Mouse (Mus musculus) heart, embryonic 12.5 days (tissue): ENCODE measurements around the gene Parva. TPM values are rescaled to one million over a fixed set of nuclear protein-coding genes. Genes with fewer than 3 reads are reported as not detected.

Source experiments
- ATAC-seq: fragments of 200-750 bp; cut with Nextera tagmentation; 2 replicates; pipeline ENCODE4 v1.8.0; 2017; ENCODE audit warnings: moderate TSS enrichment, moderate library complexity; ENCODE audit not compliant: insufficient number of reproducible peaks, low FRiP score
- H3K27ac ChIP-seq: fragments of 300-500 bp; sonication (generic); 2 replicates; pipeline ENCODE4 v1.5.1; 2016; ENCODE audit warnings: mild to moderate bottlenecking, moderate library complexity; ENCODE audit not compliant: poor library complexity, severe bottlenecking
- H3K27me3 ChIP-seq: fragments of 300-500 bp; sonication (generic); replicated peaks from 2 replicates; pipeline ENCODE4 v1.6.1; 2016; ENCODE audit warnings: mild to moderate bottlenecking, moderate library complexity
- H3K36me3 ChIP-seq: fragments of 300-500 bp; sonication (generic); 2 replicates; pipeline ENCODE4 v1.6.1; 2016; ENCODE audit warnings: mild to moderate bottlenecking, moderate library complexity
- H3K4me1 ChIP-seq: fragments of 300-500 bp; sonication (generic); replicated peaks from 2 replicates; pipeline ENCODE4 v1.6.1; 2016; ENCODE audit warnings: mild to moderate bottlenecking
- H3K4me2 ChIP-seq: fragments of 300-500 bp; sonication (generic); 2 replicates; pipeline ENCODE4 v1.6.1; 2016; ENCODE audit warnings: mild to moderate bottlenecking, moderate library complexity
- H3K4me3 ChIP-seq: fragments of 300-500 bp; sonication (generic); 2 replicates; pipeline ENCODE4 v1.5.1; 2016; ENCODE audit warnings: mild to moderate bottlenecking
- H3K9ac ChIP-seq: fragments of 300-500 bp; sonication (generic); 2 replicates; pipeline ENCODE4 v1.6.1; 2016; ENCODE audit warnings: mild to moderate bottlenecking, moderate library complexity
- H3K9me3 ChIP-seq: fragments of 300-500 bp; sonication (generic); replicated peaks from 2 replicates; pipeline ENCODE4 v1.6.1; 2016; ENCODE audit warnings: mild to moderate bottlenecking, moderate library complexity
- WGBS: fragments of 180-500 bp; shearing (Covaris S2); methylation state at CpG from one replicate; pipeline ENCODE4 v1.1.7; 2016; 5-methylcytosine and 5-hydroxymethylcytosine counted together
- polyA plus RNA-seq: library from polyadenylated mRNA; unstranded; fragments of >200 nt; fragmentation: Nextera tagmentation; extraction: Ambion mirVana; gene quantifications from 2 replicates; pipeline ENCODE4 v1.2.1, GENCODE M21; 2016

The Parva gene
- polyA plus RNA-seq, 1 experiment from 2014 or later = 103 TPM

DNA sequence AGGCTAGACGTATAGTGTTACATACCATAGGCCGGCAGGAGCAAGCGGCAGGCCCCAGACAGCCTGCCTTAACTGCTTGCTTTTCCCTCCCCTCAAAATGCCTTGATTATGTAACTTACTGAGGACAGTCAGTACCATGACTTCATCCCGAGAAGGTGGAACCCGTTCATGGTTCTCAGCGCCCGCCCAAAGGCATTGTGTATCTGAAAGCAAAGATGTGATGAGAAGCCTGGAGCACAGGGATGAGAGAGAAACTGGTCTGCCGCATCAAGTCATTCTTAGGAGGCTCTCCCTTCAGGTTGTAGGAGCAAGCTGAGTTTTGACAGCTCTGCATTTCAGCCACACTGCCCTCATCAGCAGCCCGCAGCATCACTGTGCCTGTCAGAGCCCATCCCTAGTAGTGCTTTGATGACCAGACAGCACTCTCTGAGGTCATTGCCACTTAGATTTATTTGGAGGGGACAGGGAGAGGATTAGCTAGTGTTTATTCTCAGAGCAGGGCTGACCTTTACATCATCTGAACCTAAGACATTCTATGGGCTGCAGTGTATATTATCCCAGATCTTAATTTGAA is 45.5 kb downstream of the Parva start:
- H3K4me1 ChIP-seq = peaks cover 52% of the 10 kb centered on the region
- no peaks in the 10 kb centered on the region for H3K27me3 ChIP-seq
- H3K27ac ChIP-seq = no peak overlapping the region
- WGBS = 59% methylated on average over 9 of the region's 9 CpGs
- no peaks in the 10 kb centered on the region for H3K36me3 ChIP-seq
- H3K9me3 ChIP-seq = no peaks in the 10 kb centered on the region
- no peak for ATAC-seq
- no peak overlapping the region for H3K9ac ChIP-seq
- no peak overlapping the region for H3K4me3 ChIP-seq
- no peak overlapping the region for H3K4me2 ChIP-seq

GRCm38 (mm10) chr7:112473649-112474435 is 46.5 kb downstream of the Parva start:
- peak; percentile 22; the same call in 1 of the 2 replicates for ATAC-seq
- 32% methylated on average over 14 of the region's 14 CpGs for WGBS
- H3K9ac ChIP-seq = peak overlapping the region; percentile 45; the same call in 1 of the 2 replicates
- no peaks in the 10 kb centered on the region for H3K27me3 ChIP-seq
- H3K9me3 ChIP-seq = no peaks in the 10 kb centered on the region
- H3K4me1 ChIP-seq = peaks cover 48% of the 10 kb centered on the region
- no peak overlapping the region; the same call in 1 of the 2 replicates for H3K4me2 ChIP-seq
- 0 out of 2 replicates have a peak overlapping the region, but pooled peaks have one; percentile 23 for H3K27ac ChIP-seq
- H3K36me3 ChIP-seq = no peaks in the 10 kb centered on the region
- H3K4me3 ChIP-seq = no peak overlapping the region

DNA sequence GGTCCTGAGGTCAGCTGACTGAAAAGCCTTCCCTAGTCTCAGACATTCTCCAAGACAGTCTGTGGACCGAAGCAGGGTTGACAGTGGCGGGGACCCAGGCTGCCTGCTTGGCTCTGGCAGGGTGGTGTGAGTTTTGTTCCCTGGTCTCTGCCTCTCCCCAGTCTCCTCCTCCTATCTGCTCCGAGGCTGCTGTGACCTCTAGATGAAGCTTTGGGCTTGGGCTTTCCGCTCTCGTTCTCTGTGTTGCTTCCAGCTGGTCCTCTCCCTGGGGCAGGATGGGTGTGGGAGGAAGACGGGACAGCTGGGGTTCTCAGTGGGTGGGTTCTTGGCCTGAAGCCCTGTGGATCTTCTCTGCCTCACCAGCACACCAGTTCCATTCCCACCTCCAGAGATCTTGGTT is 51.8 kb downstream of the Parva start:
- H3K9me3 ChIP-seq = no peaks in the 10 kb centered on the region
- peak overlapping the region; percentile 64 for H3K27ac ChIP-seq
- WGBS = 40% methylated on average over 6 of the region's 6 CpGs
- H3K4me3 ChIP-seq = no peak overlapping the region
- no peaks in the 10 kb centered on the region for H3K27me3 ChIP-seq
- H3K36me3 ChIP-seq = no peaks in the 10 kb centered on the region
- no peak overlapping the region for H3K4me2 ChIP-seq
- H3K9ac ChIP-seq = no peak overlapping the region
- 0 out of 2 replicates have a peak, but pooled peaks have one; percentile 15 for ATAC-seq
- H3K4me1 ChIP-seq = peaks cover 43% of the 10 kb centered on the region

- no peak for ATAC-seq
- H3K27me3 ChIP-seq = no peaks in the 10 kb centered on the region
- no peaks in the 10 kb centered on the region for H3K9me3 ChIP-seq
- no peak overlapping the region for H3K9ac ChIP-seq
- WGBS = 60% methylated on average over 1 of the region's 1 CpGs
- H3K4me3 ChIP-seq = no peak overlapping the region
- peaks cover 40% of the 10 kb centered on the region for H3K4me1 ChIP-seq
- peaks cover 2% of the 10 kb centered on the region; the same call in 1 of the 2 replicates for H3K36me3 ChIP-seq
- no peak overlapping the region for H3K4me2 ChIP-seq
- H3K27ac ChIP-seq = no peak overlapping the region
These were observed 53.7 kb downstream of the Parva start for GRCm38 (mm10) chr7:112481031-112481430.

GRCm38 (mm10) chr7:112482572-112482971 is 55.3 kb downstream of the Parva start:
- H3K9me3 ChIP-seq = no peaks in the 10 kb centered on the region
- H3K4me1 ChIP-seq = peaks cover 40% of the 10 kb centered on the region
- H3K4me3 ChIP-seq = no peak overlapping the region
- no peak overlapping the region for H3K4me2 ChIP-seq
- no peaks in the 10 kb centered on the region for H3K27me3 ChIP-seq
- peaks cover 6% of the 10 kb centered on the region for H3K36me3 ChIP-seq
- H3K9ac ChIP-seq = peak overlapping the region; percentile 43; the same call in 1 of the 2 replicates
- no peak for ATAC-seq
- H3K27ac ChIP-seq = 0 out of 2 replicates have a peak overlapping the region, but pooled peaks have one; percentile 17
- 81% methylated on average over 7 of the region's 7 CpGs for WGBS

DNA sequence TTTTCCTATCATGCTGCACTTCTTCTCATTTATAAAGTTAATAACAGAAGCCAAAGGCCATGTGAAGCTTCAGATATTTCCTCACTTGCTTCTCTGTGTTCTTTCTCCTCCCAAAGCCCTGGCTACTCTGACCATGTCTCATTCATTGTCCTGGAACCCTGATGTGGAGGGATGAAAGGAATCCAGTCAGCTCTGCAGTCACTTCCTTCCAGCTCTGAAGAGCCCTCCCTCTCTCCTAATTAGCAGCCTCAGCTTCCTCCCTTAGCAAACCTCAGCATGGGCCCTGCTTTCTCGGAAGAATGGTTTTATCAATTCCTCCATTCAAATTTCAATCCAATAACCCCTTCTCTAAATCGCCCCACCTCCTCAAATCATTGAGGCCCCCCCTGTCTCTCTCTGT is 56.1 kb downstream of the Parva start:
- Histone ChIP-seq H3K36me3 (peaks cover 6% of the 10 kb centered on the region), H3K27me3 (no peaks in the 10 kb centered on the region), H3K27ac (no peak overlapping the region), H3K4me2 (no peak overlapping the region), H3K9me3 (no peaks in the 10 kb centered on the region), H3K4me3 (no peak overlapping the region), H3K4me1 (peaks cover 42% of the 10 kb centered on the region), H3K9ac (0 out of 2 replicates have a peak overlapping the region, but pooled peaks have one; percentile 43)
- 39% methylated on average over 2 of the region's 2 CpGs for WGBS
- ATAC-seq = no peak

GRCm38 (mm10) chr7:112490825-112491224 is 63.5 kb downstream of the Parva start:
- ATAC-seq = no peak
- H3K9ac ChIP-seq = no peak overlapping the region
- H3K27me3 ChIP-seq = no peaks in the 10 kb centered on the region
- no peak overlapping the region for H3K4me3 ChIP-seq
- H3K27ac ChIP-seq = no peak overlapping the region
- WGBS = 53% methylated on average over 2 of the region's 2 CpGs
- 0 out of 2 replicates have a peak, but pooled peaks cover 5% of the 10 kb centered on the region for H3K9me3 ChIP-seq
- H3K4me1 ChIP-seq = peaks cover 37% of the 10 kb centered on the region
- H3K36me3 ChIP-seq = peaks cover 6% of the 10 kb centered on the region
- H3K4me2 ChIP-seq = no peak overlapping the region

- Histone ChIP-seq H3K4me2 (no peak overlapping the region), H3K9me3 (0 out of 2 replicates have a peak, but pooled peaks cover 5% of the 10 kb centered on the region), H3K27ac (no peak overlapping the region), H3K4me3 (no peak overlapping the region), H3K4me1 (peaks cover 40% of the 10 kb centered on the region), H3K9ac (no peak overlapping the region), H3K27me3 (no peaks in the 10 kb centered on the region), H3K36me3 (no peaks in the 10 kb centered on the region)
- no peak for ATAC-seq
- whole genome bisulfite sequencing = 37% methylated on average over 1 of the region's 1 CpGs
These were observed 64.4 kb downstream of the Parva start for GRCm38 (mm10) chr7:112491737-112492136.

- Histone ChIP-seq H3K36me3 (no peaks in the 10 kb centered on the region), H3K4me2 (no peak overlapping the region), H3K27ac (no peak overlapping the region), H3K4me1 (peaks cover 61% of the 10 kb centered on the region), H3K9ac (no peak overlapping the region), H3K27me3 (no peaks in the 10 kb centered on the region), H3K4me3 (no peak overlapping the region), H3K9me3 (no peaks in the 10 kb centered on the region)
- ATAC-seq = no peak
- 83% methylated on average over 8 of the region's 8 CpGs for WGBS
These were observed 68.6 kb downstream of the Parva start for GRCm38 (mm10) chr7:112495950-112496349.

DNA sequence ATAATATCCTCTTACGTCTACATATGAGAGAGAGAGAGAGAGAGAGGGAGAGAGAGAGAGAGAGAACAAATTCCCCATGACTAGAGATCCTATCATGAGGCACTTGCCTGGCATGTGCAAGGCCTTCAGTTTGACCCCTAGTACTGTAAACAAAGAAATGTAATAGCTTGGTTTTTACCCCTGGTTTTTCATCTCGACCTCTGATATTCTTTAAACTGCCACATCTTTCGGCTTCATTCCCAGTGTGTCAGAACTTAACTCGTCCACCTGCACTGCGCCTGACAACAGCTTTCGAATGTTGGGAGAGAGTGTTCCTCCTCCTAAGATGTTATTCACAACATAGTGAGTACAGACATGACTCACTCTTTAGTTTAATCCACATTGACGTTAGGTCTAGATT is 69.6 kb downstream of the Parva start:
- WGBS = 66% methylated on average over 7 of the region's 7 CpGs
- Histone ChIP-seq H3K9me3 (no peaks in the 10 kb centered on the region), H3K4me1 (peaks cover 61% of the 10 kb centered on the region), H3K9ac (no peak overlapping the region), H3K36me3 (no peaks in the 10 kb centered on the region), H3K4me2 (no peak overlapping the region), H3K27me3 (no peaks in the 10 kb centered on the region), H3K27ac (no peak overlapping the region), H3K4me3 (no peak overlapping the region)
- no peak for ATAC-seq

GRCm38 (mm10) chr7:112498591-112499301 is 71.4 kb downstream of the Parva start:
- H3K36me3 ChIP-seq = no peaks in the 10 kb centered on the region
- WGBS = 54% methylated on average over 9 of the region's 9 CpGs

More at GRCm38 (mm10) chr7:112498591-112499301, 71.4 kb downstream of the Parva start:
- H3K27me3 ChIP-seq = no peaks in the 10 kb centered on the region
- no peak overlapping the region for H3K4me2 ChIP-seq
- H3K4me1 ChIP-seq = peaks cover 70% of the 10 kb centered on the region
- no peak for ATAC-seq
- H3K4me3 ChIP-seq = no peak overlapping the region
- no peaks in the 10 kb centered on the region for H3K9me3 ChIP-seq
- H3K9ac ChIP-seq = no peak overlapping the region
- H3K27ac ChIP-seq = no peak overlapping the region
